Mouse (Mus musculus) lung, postnatal 36 days (tissue): Measurements from ENCODE around the gene Usf1.

Experiments used
- DNase-seq: peaks from one replicate; pipeline ENCODE4 v3.0.0; 2022; ENCODE audit warnings: mixed read lengths

The Usf1 gene

DNA sequence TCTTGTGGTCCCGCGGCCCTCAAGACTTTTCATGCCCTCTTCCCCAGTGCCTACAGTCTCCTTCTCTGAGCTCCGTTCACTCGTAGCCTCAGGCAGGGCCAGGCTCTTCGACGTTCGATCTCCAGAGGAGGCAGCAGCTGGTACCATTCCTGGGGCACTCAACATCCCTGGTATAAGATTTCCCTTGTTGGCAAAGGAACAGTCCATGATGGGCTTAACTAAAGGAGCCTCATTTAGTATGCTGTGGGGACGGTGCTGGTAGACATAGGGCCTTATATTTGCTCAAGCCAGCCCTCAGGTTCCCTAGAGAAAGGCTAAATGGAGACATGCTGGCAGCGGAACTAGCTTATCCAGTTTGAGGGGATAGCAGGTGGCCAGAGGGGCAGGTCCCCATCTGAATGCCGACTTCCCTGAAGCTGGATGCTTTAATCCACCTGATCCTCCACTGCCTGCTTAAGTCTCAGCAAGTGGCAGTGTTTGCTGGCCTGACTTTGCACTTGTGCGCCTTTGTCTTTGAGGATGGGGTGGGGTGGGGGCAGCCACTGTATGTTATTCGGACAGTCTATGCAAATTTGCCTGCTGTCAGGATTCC lies 8.3 kb downstream of the Usf1 start:
- DNase-seq = peak; percentile 42

DNA sequence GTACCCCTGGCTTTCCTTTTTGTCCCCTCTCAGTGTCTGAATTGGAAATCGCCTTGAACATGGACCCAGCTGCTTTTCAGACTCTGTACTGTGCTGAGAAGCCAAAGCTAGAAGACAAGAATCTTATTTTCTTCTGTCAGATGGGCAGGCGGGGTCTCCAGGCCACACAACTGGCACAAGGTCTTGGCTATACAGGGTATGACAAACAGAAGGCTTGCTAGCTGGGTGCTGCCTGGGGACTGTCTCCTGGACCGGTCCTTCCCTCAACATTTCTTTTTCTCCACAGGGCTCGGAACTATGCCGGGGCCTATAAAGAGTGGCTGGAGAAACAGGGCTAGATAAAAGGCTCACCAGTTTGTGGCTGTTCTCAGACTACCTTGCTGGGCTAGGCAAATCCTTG lies 8.8 kb downstream of the Usf1 start:
- no peak for DNase-seq

DNA sequence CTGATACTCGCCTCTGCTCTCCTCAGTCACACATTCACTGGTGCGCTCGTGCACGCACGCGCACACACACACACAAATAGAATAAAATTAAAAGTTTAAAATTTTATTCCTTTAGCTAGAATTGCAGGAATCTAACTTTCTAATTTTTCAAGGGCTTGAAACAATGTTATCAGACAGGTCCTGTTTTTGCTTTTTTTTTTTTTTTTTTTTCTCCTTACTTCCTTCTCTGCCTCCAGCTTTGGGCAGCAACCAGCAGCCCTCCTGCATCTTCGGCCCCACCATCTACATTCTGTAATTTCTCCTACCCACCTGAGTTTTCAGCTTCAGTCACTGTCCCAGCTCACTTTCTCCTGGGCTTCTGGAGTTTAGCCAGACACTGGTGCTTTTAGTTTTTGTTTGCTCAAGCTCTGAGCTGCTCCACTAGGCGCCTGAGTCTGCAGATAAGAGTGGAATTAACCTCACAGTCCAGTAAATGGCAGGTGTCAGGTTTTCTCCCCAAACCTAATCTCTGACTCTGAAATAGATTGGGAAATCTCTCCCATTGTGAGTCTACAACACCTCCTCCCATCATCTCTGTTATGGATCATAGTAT lies 11.5 kb downstream of the Usf1 start:
- DNase-seq = peak; percentile 59

DNA sequence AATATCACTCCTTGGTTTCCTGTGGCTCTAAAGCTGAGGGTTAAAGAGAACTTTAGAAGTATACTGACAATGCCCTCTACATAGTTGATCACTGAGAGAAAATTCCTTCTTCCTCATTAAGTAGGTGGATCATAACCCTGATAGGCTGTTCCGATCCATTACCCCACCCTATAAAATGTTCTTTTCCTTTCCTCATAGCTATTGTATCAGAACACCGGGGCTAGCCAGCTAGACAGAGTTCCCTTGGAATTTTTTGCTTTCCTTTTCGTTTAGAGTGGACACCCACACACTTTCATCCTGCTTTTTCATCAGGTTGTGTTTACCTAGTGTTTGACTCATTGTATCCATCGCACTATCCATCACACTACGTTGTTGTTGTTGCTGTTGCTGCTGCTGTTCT lies 13.5 kb downstream of the Usf1 start:
- DNase-seq = no peak

DNA sequence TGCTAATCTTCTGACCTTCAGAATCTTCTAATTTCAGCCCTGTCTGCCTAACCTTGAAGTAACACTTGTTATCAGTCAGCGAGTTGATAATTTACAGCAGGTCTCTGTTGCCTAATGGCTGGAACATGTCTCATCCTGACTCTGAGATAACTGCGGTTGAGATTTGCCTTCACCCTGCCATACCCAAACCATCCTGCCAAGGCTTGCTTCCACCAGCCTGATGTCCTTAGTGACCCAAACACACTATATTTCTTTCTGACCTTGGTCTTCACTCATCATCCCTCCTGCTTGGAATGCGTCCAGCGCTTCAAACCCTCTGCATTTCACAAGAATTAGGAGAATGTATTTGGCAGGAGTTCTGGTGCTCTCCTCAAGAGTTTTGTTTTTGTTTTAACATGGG lies 14.0 kb downstream of the Usf1 start:
- peak; percentile 56 for DNase-seq

DNA sequence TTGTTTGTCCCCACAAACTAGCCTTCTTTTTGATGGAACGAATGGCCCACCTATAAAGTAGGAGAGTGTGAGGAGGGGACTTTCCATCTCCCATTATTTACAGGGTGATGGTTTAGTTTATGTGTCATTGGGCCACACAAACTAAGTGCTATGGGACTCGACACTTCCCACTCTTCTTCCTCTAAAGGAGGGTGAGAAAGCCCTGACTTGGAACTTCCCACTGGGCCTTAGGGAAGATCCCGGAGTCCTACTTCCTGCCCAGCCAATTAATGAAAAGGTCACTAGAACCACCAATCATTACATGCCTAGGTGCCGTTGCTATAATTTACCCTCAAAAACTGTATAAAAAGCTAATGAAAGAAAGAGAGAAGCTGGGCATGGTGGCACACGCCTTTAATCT lies 21.0 kb downstream of the Usf1 start:
- DNase-seq = no peak

DNA sequence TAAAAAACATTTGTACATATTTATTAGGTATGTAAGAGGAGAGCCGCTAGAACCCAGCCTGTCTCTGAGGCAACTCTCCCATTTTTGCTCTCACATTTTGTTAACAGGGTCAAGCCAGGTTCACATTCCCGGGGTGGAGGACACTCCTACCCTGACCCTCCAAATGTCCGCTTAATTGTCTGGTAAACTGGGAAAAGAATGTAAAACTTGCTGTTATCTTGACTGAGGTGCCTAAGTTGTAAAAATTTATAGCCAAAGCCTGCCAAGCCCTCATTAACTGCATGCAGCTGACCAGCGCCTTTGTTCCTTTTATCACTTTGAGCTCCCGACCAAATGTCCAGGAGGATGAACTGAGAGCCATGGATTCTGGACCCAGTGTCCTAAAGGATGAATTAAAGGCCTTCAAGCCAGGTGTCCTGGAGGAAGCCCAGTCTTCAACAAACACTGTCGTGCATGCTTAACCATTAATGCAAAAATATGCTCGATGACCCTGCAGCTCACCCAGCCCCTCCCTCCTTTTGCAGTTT lies 24.2 kb downstream of the Usf1 start:
- DNase-seq = no peak

DNA sequence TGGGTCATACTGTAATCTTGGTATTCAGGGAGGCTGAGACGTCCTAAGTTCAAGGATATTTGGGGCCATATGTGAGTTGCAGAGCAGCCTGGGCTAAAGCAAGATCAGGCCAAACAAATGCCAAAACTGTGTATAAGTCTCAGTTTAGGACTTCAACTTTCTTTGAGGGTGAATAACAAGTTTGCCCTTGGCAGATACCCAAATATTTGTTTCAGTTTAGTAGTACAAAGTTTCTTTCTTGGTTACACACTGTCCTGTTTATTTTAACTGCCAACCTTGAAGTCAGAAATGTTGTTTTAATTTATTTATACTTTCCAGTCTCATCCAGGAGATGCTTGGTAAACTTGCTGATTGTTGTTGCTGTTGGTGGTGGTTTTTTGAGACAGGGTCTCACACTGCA lies 24.9 kb downstream of the Usf1 start:
- no peak for DNase-seq

DNA sequence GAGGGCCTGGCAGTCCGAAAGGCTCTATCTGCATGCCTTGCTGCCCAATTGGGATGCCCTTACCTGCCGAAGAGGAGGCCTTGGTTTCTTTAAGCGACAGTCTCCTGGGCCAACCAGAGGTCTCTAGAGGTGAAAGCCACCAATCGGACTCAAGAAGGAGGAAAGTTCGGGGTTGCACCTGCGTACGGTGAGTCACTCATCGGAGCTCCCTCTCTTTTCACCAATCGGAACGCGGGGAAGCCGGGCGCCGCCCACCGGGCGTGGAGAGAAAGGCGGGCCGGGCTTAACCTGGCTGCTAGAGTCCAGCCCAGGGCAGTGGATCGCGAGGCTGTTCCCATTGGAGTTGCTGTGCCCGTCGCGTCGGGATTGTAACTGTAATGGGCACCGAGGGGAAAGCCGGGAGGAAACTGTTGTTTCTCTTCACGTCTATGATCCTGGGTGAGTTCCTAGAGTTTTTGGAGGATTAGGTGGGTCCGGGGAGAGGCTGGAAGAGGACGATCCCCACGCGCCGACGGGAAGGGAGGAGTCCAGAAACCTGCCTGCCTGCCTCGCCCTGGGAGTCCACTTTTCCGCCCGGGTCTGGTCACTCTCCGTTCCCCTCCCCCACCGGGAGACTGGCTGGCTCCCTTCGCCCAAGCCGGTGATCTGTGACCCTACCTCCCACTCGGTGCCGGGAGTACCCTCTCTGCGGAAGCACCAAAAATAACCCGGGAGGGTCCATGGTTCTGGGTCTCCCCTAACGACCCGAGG lies 26.3 kb downstream of the Usf1 start, which contains the start of gene F11r:
Gene F11r (plus strand): TSS at position 272 of the 750 bp plus-strand sequence.
- DNase-seq = peak; percentile 97

DNA sequence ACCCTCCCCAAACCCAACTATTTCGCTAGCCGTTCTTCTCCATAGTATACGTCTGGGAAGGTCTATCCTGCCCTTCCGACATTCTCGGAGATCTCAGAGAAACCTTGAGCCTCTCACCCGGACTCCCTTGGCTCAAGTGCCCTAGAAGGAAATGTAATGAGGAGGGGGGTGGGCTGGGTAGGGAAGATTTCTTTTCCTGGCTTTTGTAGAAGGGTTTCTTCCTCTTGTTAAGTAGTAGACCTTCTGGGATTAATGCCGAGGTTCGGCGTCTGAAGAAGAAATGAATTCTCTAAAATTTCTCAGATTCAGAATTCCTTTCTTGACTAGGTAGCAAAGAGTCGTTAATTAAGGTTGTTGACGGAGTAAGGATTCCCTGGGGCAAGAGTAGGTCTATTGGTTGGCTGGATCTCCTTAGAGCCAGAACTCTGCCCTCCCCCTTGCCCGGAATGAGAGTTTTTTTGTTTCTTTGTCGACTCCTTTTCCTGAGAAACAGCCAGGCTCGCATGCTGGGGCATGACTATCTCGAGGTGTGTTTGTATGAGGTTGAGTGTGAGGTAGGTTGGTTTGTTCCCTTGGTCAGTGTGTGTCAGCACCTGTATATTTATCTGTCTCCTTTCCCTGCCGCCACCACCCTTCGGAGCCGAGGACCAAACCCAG lies 27.0 kb downstream of the Usf1 start:
- no peak for DNase-seq

DNA sequence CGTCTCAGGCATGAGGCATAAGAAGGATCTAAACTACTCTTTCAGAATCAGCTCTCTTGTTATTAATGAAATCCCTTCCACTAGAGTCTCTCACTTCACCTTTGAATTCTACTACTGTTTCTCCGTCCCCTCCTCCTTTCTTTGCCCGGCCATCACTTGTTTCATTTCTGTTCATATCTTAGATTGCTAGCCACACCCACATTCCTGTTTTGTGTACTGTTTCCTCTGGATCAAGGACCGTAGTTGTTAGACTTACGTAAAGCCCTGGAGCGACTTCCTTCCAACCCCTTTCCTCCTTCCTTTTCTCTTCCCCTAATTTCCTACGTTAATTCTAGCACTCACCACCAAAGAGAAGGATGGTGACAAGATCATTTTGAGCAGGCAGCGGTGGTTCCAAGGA lies 28.0 kb downstream of the Usf1 start:
- peak; percentile 81 for DNase-seq

DNA sequence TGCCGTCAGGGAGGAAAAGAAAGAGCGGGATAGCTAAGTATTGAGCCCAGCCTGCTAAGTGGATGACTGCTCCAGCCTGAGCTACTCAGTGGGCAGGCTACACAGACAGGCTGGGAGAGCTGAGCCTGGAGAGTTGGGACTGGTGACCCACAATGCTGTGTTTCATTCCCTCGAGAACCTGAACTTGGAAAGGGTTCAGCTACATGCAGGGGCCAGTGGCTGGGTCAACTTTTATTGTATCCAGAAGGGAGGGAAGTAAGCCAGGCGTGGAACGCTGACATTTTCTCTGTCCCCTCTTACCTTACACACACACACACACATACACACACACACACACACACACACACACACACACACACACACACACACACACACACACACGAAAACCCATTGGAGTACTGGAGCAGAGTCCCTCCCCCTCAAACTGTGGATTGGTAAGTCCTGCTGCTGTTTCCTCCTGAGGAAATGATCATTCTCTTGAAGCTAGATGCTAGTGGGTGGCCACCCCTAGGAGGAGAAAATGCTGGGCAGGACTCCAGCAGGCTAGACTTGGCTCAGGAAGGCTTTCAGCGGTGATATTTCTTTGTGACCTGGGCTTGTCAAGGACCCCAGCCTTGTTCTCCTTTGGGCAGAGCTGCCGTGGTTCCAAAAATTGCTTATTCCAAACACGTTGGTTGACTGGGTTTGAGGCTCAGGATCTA lies 29.1 kb downstream of the Usf1 start:
- peak; percentile 88 for DNase-seq

DNA sequence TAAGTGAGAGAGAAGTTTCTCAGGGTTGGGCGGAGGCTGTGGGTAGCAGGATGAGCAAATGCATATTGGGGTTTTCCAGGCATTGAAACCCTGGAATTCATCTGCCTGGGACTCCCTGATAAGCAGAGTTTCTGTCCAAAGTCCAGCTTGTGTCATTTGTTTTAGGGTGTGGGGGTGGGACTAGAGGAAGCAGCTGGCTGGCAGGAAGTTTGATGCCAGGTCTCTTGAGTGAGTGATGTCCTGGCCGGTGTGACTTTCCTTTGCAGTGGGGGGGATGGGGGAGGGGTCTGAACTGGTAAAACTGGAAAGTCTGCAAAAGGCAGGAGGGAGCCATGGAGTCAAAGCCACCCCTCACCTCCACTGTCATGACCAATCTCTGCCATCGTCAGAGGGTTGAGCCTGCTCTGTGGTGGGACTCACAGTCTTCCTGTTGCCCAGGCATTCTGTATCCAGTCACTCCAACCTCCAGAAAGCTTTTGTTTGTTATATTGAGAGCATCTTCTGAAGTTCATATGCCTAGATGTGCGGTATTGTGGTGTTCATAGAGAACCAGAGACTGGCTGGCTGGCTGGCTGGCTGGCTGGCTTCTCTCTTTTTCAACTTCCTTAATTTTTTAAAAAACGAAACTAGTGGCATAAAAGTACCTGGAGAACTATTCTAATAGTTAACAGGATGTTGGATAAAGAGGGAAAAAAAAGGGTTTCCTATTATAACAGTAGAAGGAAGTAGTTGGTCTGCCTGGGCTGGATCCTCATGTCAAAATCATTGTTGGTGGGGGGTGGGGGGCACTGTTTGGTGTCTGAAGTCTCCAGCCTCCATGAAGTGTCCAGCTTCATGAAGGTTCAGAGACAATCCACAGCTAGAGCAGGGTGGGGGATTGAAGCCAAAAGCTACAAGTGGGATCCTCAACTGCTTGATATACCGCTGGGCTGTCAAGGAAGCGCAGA lies 30.6 kb downstream of the Usf1 start:
- peak; percentile 56 for DNase-seq

DNA sequence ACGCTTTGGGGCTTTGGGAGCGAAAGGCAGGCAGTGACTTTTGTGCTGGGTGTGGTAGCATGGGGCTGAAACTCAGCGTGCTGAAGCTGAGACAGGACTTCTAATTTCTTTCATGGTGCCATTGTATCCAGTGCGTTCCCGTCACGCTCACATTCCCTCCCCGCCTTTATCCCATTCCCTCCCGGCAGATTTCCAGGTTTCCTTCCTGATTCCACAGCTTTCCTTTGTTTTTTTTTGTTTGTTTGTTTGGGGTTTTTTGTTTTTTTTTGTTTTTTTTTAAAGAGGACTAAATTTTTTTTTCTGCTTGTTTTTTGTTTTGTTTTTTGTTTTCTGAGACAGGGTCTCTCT lies 31.3 kb downstream of the Usf1 start:
- no peak for DNase-seq

DNA sequence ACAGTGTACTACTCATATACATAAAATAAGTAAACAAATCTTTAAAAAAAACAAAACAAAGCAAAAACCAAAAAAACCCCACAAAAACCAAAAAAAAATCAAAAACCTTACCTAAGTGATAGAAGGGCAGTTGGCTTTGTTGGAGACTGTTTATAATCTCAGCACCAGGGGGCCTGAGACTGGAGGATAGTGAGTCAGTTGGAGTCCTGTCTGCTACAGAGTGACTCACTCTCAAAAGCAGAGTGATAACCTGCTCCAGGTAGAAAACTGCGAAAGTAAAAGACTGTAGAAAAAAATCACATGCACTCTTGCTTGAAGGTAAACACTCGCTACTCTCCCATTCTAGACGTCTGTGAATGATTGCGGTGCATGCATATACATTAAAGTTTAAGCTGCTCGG lies 33.9 kb downstream of the Usf1 start:
- DNase-seq = no peak

DNA sequence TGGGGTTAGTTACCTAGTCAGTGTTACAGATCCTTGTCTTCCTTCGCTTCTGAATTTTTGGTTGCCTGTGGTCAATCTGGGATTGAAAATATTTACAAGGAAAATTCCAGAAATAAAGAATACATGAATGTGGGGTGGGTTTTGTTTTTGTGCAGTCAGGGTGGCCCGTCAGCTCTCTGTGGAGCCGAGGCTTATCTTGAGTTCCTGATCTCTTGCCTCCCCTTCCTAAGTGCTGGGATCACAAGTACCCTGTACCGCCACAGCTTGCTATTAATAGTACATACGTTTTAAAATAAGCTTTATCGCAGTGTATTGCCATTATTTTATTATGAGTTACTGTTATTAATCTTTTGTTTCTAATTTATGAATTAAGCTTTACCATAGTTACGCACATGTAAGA lies 35.7 kb downstream of the Usf1 start:
- no peak for DNase-seq

DNA sequence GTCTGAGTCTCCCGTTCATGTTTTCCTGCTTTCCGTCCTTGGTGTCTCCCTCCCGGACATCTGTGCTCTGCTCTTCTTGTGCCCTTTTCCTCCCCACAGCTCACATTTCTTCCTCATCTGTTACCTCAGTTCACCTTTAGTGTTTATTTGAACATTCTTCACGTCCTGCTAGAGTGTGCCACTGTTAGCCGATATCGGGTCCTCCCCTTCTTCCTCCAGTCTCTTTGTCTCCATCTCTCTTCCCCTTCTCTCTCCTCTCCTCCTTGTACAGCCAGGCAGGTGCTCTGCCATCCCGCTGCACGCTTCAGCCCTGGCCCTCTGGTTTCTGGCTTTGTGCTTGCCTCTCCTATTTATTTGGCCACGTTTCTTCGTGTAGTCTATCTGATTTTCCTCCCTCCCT lies 36.6 kb downstream of the Usf1 start:
- no peak for DNase-seq

DNA sequence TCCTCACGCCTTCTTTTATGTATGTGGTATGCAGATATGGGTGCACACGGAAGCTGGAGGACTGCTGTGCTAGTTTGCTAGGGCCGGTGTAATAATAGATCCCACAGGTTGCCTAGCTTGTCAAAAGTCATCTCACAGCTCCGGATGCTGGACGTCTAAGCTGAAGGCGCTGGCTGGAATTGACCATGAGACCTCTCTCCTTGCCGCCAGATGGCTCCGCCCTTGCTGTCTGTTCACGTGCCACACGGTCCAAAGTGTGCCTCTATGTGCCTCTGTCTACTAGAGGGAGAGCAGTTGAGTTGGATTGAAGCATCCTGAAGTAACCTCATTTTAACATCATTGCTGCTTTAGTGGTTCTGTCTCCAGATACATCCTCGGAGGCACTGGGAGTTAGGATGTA lies 38.9 kb downstream of the Usf1 start:
- no peak for DNase-seq

DNA sequence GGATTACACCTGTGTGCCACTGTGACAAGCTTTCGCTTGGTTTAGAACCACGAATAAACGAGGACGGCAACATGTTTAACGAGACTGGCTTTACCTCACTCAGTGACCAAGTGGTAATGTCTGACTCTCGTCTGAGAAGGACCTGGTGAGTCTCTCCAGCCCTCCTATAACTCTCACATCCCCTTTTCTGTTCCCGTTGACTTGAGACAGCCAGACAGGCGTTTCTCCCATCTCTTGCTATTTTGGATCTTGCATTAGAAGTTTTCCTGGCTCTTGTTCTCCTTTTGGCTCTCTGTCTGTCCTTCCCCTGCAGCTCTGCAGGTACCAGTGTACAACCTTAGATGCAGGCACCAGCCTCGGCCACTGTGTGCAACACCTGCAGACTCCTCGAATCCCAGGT lies 39.9 kb downstream of the Usf1 start:
- DNase-seq = peak; percentile 40

DNA sequence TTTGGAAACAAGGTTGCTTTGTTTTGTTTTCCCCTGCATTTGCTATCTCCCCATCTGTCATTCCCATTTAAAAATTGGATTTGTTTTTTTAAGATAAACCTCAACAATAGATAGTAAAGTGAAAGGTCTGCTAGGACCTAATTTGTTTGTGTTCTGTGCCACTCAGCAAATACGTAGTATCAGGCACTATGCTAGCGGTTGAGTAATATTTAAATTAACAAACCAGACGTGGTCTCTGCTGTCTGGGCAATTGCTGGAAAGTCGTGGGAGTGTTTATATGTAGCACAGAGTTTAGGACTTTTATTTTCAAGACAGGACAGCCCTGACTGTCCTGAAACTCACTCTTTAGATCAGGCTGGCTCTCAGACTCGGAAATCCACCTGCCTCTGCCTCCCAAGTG lies 41.4 kb downstream of the Usf1 start:
- DNase-seq = no peak

DNA sequence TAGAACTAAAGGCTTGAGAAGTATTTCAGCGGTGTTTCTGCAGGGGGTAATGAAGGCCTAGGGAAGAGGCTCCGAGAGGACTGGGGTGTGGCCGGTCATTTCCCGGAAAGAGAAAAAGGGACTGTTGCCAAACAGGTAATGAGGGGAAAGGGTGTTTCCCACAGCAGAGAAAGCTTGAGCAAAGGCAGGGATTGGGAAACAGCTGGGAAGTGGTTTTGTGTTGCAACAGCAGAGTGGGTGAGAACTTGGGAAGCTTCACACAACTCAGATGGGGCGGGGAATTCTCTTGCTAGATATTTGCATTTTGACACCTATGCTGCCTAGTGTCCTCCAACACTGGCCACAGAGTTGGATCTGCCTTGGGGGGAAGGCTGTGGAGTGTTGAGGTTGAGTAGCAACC lies 41.8 kb downstream of the Usf1 start:
- peak; percentile 67 for DNase-seq

DNA sequence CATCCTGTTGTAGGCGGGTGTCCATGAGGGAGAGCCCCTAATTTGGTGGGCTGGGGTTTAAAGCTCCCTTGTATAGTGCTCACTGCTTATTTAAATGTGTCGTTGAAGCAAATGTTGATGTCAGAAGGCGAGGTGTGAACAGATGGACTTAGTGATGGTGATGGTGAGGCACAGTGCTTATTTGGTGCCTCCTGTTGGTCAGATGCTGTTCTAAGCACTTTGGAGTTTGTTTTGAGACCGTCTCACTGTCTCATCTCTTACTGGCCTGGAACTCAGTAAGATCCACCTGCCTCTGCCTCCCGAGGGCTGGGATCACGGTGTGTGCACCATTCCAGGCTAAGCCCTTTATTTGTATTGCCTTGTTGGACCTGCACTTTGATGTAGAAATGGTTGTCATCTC lies 43.8 kb downstream of the Usf1 start:
- no peak for DNase-seq
